Mouse (Mus musculus) hematopoietic multipotent progenitor cell, adult 10-12 weeks (in vitro differentiated cells): ENCODE measurements around the gene Slc44a3. TPM values are rescaled to one million over a fixed set of nuclear protein-coding genes. Genes with fewer than 3 reads are reported as not detected.

Experiments
- polyA plus RNA-seq: library from polyadenylated mRNA; stranded (reverse); fragments of >175 nt; gene quantifications from 2 replicates; pipeline ENCODE4 v1.2.3, GENCODE M21; 2012; ENCODE audit warnings: low replicate concordance

Slc44a3 gene
- not detected in 2 replicates for polyA plus RNA-seq

DNA sequence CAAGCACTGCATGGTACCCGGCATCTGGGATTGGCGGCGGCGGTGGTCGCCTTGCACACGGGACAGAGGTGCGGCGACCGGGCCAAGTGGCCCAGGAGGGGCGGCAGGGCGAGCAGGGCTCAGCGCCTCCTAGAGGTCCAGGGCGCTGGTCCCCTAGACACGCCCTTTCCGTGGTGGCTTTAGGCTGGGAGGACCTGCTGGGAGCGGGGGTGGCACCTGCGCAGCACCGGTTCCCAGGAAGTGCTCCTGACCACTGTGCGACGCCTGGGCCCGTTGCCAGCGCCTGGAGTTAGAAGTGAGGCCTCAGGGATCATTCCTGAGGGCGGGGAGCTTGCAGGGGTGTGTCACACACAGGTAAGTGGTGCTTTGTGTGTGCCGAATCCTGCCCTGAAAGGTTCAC is at the start of gene Slc44a3:
Slc44a3 (minus strand) TSS at position 229 of the 400 bp plus-strand sequence.

GRCm38 (mm10) chr3:121425861-121426620 is 106.2 kb downstream of the Slc44a3 start, which contains the start of gene Cnn3:
Gene Cnn3, plus strand, starts transcription at chr3:121426497.

Other genes with a start within 250 kb of the Slc44a3 start
- gene Tmem56, start 249.3 kb downstream of the Slc44a3 start, polyA plus RNA-seq: 0.12 and 1.2 TPM in 2 replicates
- gene Alg14, start 240.6 kb downstream of the Slc44a3 start, polyA plus RNA-seq: 1.1 and 4.8 TPM in 2 replicates
- gene Cnn3, start 105.9 kb downstream of the Slc44a3 start, polyA plus RNA-seq: 11.6 and 16.0 TPM in 2 replicates
- not detected in 2 replicates for gene 4930432M17Rik, start 138.4 kb upstream of the Slc44a3 start, polyA plus RNA-seq
- not detected in 2 replicates for gene F3, start 191.1 kb upstream of the Slc44a3 start, polyA plus RNA-seq